Mouse (Mus musculus) forebrain, embryonic 11.5 days (tissue): ENCODE measurements around the gene Scamp3. TPM values are rescaled to one million over a fixed set of nuclear protein-coding genes. Genes with fewer than 3 reads are reported as not detected.

Source experiments
- ATAC-seq: fragments of 200-750 bp; cut with Nextera tagmentation; replicated peaks from 2 replicates; pipeline ENCODE4 v1.8.0; 2017; ENCODE audit warnings: moderate TSS enrichment; ENCODE audit not compliant: low FRiP score
- DNase-seq: peaks from one replicate; pipeline ENCODE4 v3.0.0-alpha.2; 2017; ENCODE audit warnings: low spot score
- H3K27ac ChIP-seq: fragments of 300-500 bp; sonication (generic); 2 replicates; pipeline ENCODE4 v1.5.1; 2014; ENCODE audit warnings: low read depth, low read length
- H3K27me3 ChIP-seq: fragments of 300-500 bp; sonication (generic); 2 replicates; pipeline ENCODE4 v1.6.1; 2014; ENCODE audit warnings: mild to moderate bottlenecking, low read length, mixed read lengths; ENCODE audit not compliant: control insufficient read depth, insufficient read depth
- H3K36me3 ChIP-seq: fragments of 300-500 bp; sonication (generic); 2 replicates; pipeline ENCODE4 v1.6.1; 2014; ENCODE audit warnings: mild to moderate bottlenecking, low read length, moderate library complexity, mixed read lengths; ENCODE audit not compliant: control insufficient read depth, insufficient read depth
- H3K4me1 ChIP-seq: fragments of 300-500 bp; sonication (generic); replicated peaks from 2 replicates; pipeline ENCODE4 v1.6.1; 2014; ENCODE audit warnings: low read length, mixed read lengths; ENCODE audit not compliant: control insufficient read depth, insufficient read depth
- H3K4me2 ChIP-seq: fragments of 300-500 bp; sonication (generic); 2 replicates; pipeline ENCODE4 v1.6.1; 2014; ENCODE audit warnings: low read depth, mild to moderate bottlenecking, low read length, moderate library complexity, mixed read lengths; ENCODE audit not compliant: severe bottlenecking
- H3K4me3 ChIP-seq: fragments of 300-500 bp; sonication (generic); 2 replicates; pipeline ENCODE4 v1.5.1; 2014; ENCODE audit warnings: low read depth, low read length
- H3K9ac ChIP-seq: fragments of 300-500 bp; sonication (generic); 2 replicates; pipeline ENCODE4 v1.6.1; 2014; ENCODE audit warnings: low read length
- H3K9me3 ChIP-seq: fragments of 300-500 bp; sonication (generic); 2 replicates; pipeline ENCODE4 v1.6.1; 2016; ENCODE audit warnings: low read length, mixed read lengths; ENCODE audit not compliant: control insufficient read depth
- WGBS: fragments of 180-500 bp; shearing (Covaris S2); extraction: QIAGEN DNeasy Blood & Tissue Kit; methylation state at CpG from one replicate; pipeline ENCODE4 v1.1.7; 2014; 5-methylcytosine and 5-hydroxymethylcytosine counted together
- polyA plus RNA-seq: library from polyadenylated mRNA; unstranded; fragments of >200 nt; fragmentation: Nextera tagmentation; extraction: Ambion mirVana; gene quantifications from 2 replicates; pipeline ENCODE4 v1.2.1, GENCODE M21; 2014

The Scamp3 gene
- polyA plus RNA-seq, 1 experiment from 2014 or later = 92.5 TPM

DNA sequence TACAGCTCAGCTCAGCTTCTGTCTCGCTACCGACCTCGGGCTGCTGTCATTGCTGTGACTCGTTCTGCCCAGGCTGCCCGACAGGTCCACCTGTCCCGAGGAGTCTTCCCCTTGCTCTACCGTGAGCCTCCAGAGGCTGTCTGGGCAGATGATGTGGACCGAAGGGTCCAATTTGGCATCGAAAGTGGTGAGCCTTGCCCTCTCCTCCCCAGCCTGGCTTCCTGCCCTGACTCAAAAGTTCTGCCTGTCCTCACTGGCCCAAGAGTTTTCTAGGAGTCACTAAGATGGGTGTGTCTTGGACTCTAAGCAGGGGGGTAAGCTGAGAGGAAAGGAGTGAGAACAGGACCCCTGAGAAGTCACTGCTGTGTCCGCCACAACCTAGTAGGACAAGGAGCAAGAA, 32.5 kb upstream of the Scamp3 start:
- no peaks in the 10 kb centered on the region for H3K36me3 ChIP-seq
- DNase-seq (no peak), ATAC-seq (no peak)
- H3K27ac ChIP-seq = no peak overlapping the region
- no peaks in the 10 kb centered on the region for H3K9me3 ChIP-seq
- no peak overlapping the region for H3K4me2 ChIP-seq
- H3K27me3 ChIP-seq = peaks cover 5% of the 10 kb centered on the region
- WGBS = 87% methylated on average over 10 of the region's 10 CpGs
- H3K4me3 ChIP-seq = no peak overlapping the region
- H3K9ac ChIP-seq = no peak overlapping the region
- peaks cover 6% of the 10 kb centered on the region; the same call in 1 of the 2 replicates for H3K4me1 ChIP-seq

DNA sequence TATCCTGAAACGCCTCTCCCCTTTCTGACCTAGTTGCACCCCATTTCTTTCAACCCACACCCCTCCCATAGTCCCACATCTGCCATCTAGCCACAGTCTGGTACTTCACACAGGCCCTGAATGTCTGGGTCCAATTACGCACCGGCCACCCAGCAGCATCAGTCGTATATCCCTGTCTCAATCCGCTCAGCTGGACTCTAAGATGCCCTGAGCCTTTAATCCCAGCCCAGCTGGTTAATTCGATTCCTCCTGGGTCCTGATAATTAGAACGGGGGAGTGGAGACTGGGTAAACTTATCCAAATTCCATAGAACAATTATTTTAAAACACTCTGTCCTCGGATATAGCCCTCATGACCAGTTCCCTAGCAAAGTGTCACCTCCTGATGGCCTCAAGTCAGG, 31.7 kb upstream of the Scamp3 start:
- Histone ChIP-seq H3K27ac (no peak overlapping the region), H3K9ac (no peak overlapping the region), H3K4me2 (no peak overlapping the region), H3K9me3 (no peaks in the 10 kb centered on the region), H3K4me1 (peaks cover 6% of the 10 kb centered on the region; the same call in 1 of the 2 replicates), H3K4me3 (no peak overlapping the region), H3K36me3 (no peaks in the 10 kb centered on the region), H3K27me3 (peaks cover 5% of the 10 kb centered on the region)
- no peak for ATAC-seq
- 17% methylated on average over 8 of the region's 8 CpGs for WGBS
- DNase-seq = no peak

DNA sequence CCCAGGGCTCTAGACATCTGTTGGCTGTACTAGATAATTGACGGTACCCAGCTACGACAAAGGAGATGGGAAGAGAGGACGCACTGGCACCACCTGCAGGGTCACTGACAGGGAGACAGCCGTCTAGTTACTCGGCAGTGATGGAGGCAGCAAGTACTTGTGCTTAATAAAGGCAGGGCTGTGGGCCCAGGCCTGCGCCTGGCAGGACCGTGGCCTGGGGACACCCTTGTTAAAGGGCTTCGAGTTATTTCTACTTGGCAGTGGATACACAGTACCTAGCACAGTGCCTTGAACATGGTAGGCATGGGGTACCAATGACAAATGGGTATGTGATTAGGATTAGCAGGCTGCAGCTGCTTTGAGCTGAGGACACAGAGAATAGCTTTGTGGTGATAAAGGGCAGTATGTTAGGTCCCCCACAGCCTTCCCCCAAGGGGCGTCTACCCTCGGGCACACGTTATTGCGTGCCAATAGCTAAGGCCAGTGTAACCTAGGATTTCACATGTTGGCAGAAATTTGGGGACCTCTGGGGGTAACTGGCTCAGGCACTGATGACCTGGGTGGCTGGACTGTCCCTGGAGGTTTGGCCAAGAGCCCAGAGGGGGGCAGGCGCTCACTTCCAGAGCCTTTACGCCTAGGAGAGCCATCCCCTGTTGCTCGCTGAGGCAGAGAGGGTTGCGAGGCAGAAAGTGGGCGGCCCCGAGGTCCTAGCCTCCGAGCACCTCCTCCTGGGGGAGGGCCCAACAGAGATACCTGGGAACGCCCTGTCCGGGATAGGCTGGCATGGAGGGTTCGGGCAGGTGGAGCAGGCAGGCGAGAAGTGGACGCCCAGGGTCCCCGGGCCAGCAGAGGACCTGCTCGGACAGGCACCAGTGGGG, 29.9 kb upstream of the Scamp3 start:
- no peak overlapping the region for H3K27ac ChIP-seq
- no peaks in the 10 kb centered on the region for H3K36me3 ChIP-seq
- WGBS = 22% methylated on average over 26 of the region's 26 CpGs
- no peak overlapping the region for H3K4me3 ChIP-seq
- peaks cover 6% of the 10 kb centered on the region; the same call in 1 of the 2 replicates for H3K4me1 ChIP-seq
- H3K9ac ChIP-seq = no peak overlapping the region
- DNase-seq (no peak), ATAC-seq (peak; percentile 28; the same call in 1 of the 2 replicates)
- peak overlapping the region; percentile 32 for H3K4me2 ChIP-seq
- no peaks in the 10 kb centered on the region for H3K9me3 ChIP-seq
- H3K27me3 ChIP-seq = peaks cover 5% of the 10 kb centered on the region

DNA sequence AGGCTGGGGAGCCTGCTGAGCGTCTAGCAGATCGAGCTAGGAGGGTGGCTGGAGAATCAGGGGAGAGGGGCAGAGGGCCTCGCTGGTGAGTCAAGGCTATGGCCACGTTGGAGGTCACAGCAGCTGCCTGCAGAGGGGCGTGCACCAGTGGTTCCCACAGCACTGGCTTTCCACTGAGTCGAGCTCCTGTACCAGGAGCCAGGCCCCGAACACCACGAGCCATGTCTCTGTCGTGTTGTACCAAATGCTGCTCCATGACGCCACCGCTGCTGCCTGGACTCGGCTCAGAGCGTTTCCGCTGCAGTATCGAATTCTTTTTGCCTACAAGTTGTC, 29.3 kb upstream of the Scamp3 start:
- Histone ChIP-seq H3K27ac (no peak overlapping the region), H3K9me3 (no peaks in the 10 kb centered on the region), H3K27me3 (peaks cover 5% of the 10 kb centered on the region), H3K36me3 (no peaks in the 10 kb centered on the region), H3K4me1 (peaks cover 6% of the 10 kb centered on the region; the same call in 1 of the 2 replicates), H3K9ac (no peak overlapping the region), H3K4me3 (no peak overlapping the region), H3K4me2 (peak overlapping the region; percentile 32)
- DNase-seq = peak; percentile 52
- WGBS = 13% methylated on average over 15 of the region's 15 CpGs
- ATAC-seq = no peak

DNA sequence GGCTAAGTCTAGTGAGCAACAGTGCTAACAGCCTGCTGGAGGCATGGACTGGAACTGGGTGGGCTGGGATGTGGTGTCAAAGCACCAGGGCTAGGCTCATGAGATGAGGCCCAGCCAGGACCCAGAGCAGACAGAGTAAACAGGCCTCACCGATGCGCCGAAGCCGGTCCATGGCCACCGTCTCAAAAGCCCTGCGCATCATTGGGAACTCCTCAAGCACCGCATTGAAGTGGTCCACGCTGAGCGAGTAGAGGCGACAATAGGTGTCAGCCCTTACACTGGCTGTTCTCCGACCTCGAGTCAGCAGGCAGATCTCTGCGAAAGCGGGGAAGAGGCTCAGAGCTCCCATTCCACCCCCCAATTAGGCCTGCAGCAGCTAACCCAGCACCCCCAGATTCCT, 28.7 kb upstream of the Scamp3 start:
- DNase-seq (peak; percentile 42), ATAC-seq (no peak)
- H3K4me3 ChIP-seq = no peak overlapping the region
- no peak overlapping the region for H3K4me2 ChIP-seq
- H3K4me1 ChIP-seq = peaks cover 6% of the 10 kb centered on the region; the same call in 1 of the 2 replicates
- no peaks in the 10 kb centered on the region for H3K36me3 ChIP-seq
- no peak overlapping the region for H3K9ac ChIP-seq
- H3K27ac ChIP-seq = no peak overlapping the region
- peaks cover 5% of the 10 kb centered on the region for H3K27me3 ChIP-seq
- WGBS = 68% methylated on average over 14 of the region's 14 CpGs
- H3K9me3 ChIP-seq = no peaks in the 10 kb centered on the region

DNA sequence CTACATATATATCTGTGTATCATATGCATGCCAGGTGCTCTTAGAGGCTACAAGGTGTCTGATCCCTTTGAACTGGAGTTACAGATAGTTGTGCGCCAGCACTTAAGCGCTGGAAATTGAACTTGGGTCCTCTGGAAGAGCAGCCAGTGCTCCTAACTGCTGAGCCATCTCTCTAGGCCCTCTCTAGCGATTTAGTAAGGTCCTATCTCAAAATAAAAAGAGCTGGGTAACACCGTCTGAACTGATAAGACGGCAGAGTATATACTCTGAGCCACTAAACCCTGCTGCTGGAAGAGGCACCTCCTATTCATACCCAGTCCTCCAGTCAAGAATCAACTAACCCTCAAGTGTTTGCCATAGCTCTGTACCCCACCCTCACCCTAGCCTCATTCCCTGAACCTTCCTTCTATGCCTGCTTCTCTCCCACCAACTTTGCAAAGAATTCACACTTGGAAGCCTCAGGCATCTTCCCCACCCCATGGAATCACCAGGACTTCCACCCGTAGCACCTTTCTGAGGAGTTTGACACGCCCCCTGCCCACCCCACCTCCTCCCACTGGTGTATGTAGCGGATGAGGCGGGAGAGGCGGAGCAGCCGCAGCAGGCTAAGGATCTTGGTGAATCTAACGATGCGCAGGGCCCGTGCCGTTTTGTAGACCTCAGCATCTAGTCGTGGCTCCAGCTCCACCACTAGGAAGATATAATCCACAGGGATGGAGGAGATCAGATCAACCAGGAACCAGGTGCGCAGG, 25.0 kb upstream of the Scamp3 start:
- DNase-seq (peak; percentile 53), ATAC-seq (no peak)
- Histone ChIP-seq H3K36me3 (no peaks in the 10 kb centered on the region), H3K27ac (no peak overlapping the region), H3K4me1 (0 out of 2 replicates have a peak, but pooled peaks cover 4% of the 10 kb centered on the region), H3K9me3 (no peaks in the 10 kb centered on the region), H3K27me3 (peaks cover 5% of the 10 kb centered on the region), H3K4me3 (no peak overlapping the region), H3K4me2 (no peak overlapping the region), H3K9ac (no peak overlapping the region)
- 67% methylated on average over 17 of the region's 17 CpGs for WGBS

DNA sequence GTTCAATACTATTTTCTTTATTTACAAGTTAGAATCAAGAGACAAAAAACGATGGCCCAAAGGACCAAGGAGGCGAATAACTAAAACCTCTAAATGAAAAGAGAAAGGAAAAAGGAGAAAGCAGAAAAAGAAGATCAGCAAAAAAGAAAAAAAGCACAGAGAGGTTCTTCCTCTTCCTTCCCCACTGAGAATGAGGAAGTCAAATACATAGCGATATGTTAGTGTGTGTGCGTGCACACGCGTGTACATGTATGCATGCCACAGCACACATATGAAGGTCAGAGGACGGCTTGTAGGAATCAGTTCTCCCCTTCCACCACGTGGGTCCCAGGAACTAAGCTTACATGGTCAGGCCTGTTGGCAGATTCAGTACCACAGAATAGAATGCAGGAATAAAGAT, 20.3 kb upstream of the Scamp3 start:
- H3K27ac ChIP-seq = no peak overlapping the region
- WGBS = 91% methylated on average over 8 of the region's 8 CpGs
- ATAC-seq (no peak), DNase-seq (peak; percentile 38)
- H3K36me3 ChIP-seq = no peaks in the 10 kb centered on the region
- H3K4me3 ChIP-seq = no peak overlapping the region
- H3K27me3 ChIP-seq = peaks cover 4% of the 10 kb centered on the region; the same call in 1 of the 2 replicates
- no peak overlapping the region for H3K4me2 ChIP-seq
- H3K9me3 ChIP-seq = no peaks in the 10 kb centered on the region
- no peak overlapping the region for H3K9ac ChIP-seq
- H3K4me1 ChIP-seq = peaks cover 8% of the 10 kb centered on the region; the same call in 1 of the 2 replicates

DNA sequence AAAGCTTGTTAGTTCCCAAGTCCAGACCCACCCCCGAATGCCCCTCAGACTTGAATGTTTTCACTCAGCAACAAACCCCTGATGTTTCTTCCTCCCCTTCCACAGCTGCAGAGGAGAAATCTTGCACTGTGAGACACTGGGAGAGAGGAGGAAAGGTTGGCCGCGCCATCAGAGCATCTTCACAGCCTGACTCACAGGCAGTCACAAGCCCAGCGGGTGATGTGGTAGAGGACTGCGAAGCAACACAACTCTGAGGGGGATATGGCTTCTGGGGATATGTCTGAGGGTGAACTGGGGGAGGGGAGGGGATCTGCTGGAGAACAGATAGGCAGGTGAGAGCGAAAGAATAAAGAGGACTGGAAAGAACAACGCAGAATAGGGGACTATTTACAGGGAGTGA, 18.6 kb upstream of the Scamp3 start:
- no peaks in the 10 kb centered on the region for H3K9me3 ChIP-seq
- no peak overlapping the region for H3K27ac ChIP-seq
- DNase-seq (peak; percentile 35), ATAC-seq (no peak)
- H3K4me3 ChIP-seq = peak overlapping the region; percentile 70
- 24% methylated on average over 7 of the region's 7 CpGs for WGBS
- peaks cover 9% of the 10 kb centered on the region; the same call in 1 of the 2 replicates for H3K4me1 ChIP-seq
- peak overlapping the region; percentile 74; the same call in 1 of the 2 replicates for H3K9ac ChIP-seq
- peak overlapping the region; percentile 96 for H3K4me2 ChIP-seq
- H3K27me3 ChIP-seq = peaks cover 4% of the 10 kb centered on the region; the same call in 1 of the 2 replicates
- no peaks in the 10 kb centered on the region for H3K36me3 ChIP-seq
